ENCODE assay signal across 17 mouse cellular contexts in the genomic region with DNA sequence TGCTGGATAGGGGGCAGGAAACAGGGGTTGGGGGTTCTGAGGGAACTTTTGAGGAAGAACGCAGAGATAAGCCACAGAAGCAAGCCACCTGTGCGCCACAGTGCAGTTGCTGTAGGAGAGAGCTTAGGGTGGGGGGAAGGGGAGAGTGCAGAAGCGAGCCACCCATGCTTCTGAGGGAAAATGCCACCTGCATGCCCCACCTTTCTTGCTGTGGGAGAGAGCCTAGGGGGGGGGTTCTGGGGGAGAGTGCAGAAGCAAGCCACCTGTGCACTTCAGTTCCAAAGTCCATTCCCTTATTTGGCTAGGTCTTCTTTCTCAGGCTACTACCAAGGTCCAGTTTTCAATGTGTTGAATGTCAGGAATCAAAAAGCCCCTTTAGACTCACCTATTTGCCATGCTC.
DNase-seq lines count a peak whose midpoint lies in the region; ATAC-seq and TF ChIP-seq lines count a peak whose summit lies in the region.
"Had no signal": no experiment of that assay in that cellular context is flagged by ENCODE, and none has a peak within 500 bp of the region (broad histone marks: within the 10 kb centered on the region; RNA-seq: fewer than 3 reads in every experiment).

No protein-coding gene starts in this region.

- H3K4me1 ChIP-seq in intestine, embryonic 14.5 days (replicated peaks; ENCODE audit: control insufficient read depth, insufficient read depth, low read length), result no peaks in the 10 kb centered on the region
- H3K4me1 ChIP-seq in intestine, postnatal 0 days (replicated peaks; ENCODE audit: control insufficient read depth, insufficient read depth, low read length), result no peaks in the 10 kb centered on the region
- no peaks in the 10 kb centered on the region for H3K4me1 ChIP-seq in stomach, embryonic 16.5 days (ENCODE audit: control insufficient read depth, insufficient read depth, low read length)
- H3K4me1 ChIP-seq: heart, embryonic 12.5 days; hindbrain, embryonic 12.5 days had no signal

- H3K36me3 ChIP-seq in intestine, embryonic 14.5 days (ENCODE audit: control insufficient read depth, insufficient read depth, low read length), result no peaks in the 10 kb centered on the region
- H3K36me3 ChIP-seq in intestine, postnatal 0 days (ENCODE audit: control insufficient read depth, insufficient read depth), result no peaks in the 10 kb centered on the region
- H3K36me3 ChIP-seq in stomach, embryonic 16.5 days (ENCODE audit: control insufficient read depth, insufficient read depth, low read length), result no peaks in the 10 kb centered on the region
- H3K36me3 ChIP-seq: G1E; heart, embryonic 12.5 days; hindbrain, embryonic 12.5 days had no signal

- H3K9ac ChIP-seq in intestine, embryonic 14.5 days (ENCODE audit: low read length), result no peak overlapping the region
- no peak overlapping the region for H3K9ac ChIP-seq in intestine, postnatal 0 days (ENCODE audit: low read depth, low read length)
- no peak overlapping the region for H3K9ac ChIP-seq in stomach, embryonic 16.5 days (ENCODE audit: low read length)
- H3K9ac ChIP-seq: forebrain, postnatal 0 days; heart, embryonic 12.5 days; hindbrain, embryonic 12.5 days had no signal

- TF ChIP-seq CTCF in intestine, postnatal 0 days (IDR thresholded peaks at IDR 0.05; ENCODE audit: low read depth), result no peak

- no peaks in the 10 kb centered on the region for H3K9me3 ChIP-seq in intestine, embryonic 14.5 days (ENCODE audit: control insufficient read depth, low read length)
- H3K9me3 ChIP-seq in intestine, postnatal 0 days (ENCODE audit: control insufficient read depth), result no peaks in the 10 kb centered on the region
- H3K9me3 ChIP-seq in stomach, embryonic 16.5 days (replicated peaks; ENCODE audit: control insufficient read depth, low read length), result no peaks in the 10 kb centered on the region
- H3K9me3 ChIP-seq: heart, embryonic 12.5 days; hindbrain, embryonic 12.5 days had no signal

- H3K27ac ChIP-seq in intestine, embryonic 14.5 days (ENCODE audit: low read depth), result no peak overlapping the region
- H3K27ac ChIP-seq in intestine, postnatal 0 days (ENCODE audit: low read depth, low read length), result no peak overlapping the region
- peak overlapping the region; percentile 57; the same call in 1 of the 2 replicates for H3K27ac ChIP-seq in stomach, embryonic 16.5 days (ENCODE audit: low read length)
- H3K27ac ChIP-seq: hindbrain, embryonic 12.5 days had no signal

- no peaks in the 10 kb centered on the region for H3K27me3 ChIP-seq in intestine, embryonic 14.5 days (replicated peaks; ENCODE audit: control insufficient read depth, insufficient read depth, low read length)
- no peaks in the 10 kb centered on the region for H3K27me3 ChIP-seq in intestine, postnatal 0 days (replicated peaks; ENCODE audit: control insufficient read depth, insufficient read depth, low read length)
- no peaks in the 10 kb centered on the region for H3K27me3 ChIP-seq in stomach, embryonic 16.5 days (ENCODE audit: control insufficient read depth, insufficient read depth, low read length)
- H3K27me3 ChIP-seq: heart, embryonic 12.5 days; hindbrain, embryonic 12.5 days had no signal

- H3K4me2 ChIP-seq in intestine, embryonic 14.5 days (ENCODE audit: low read length), result no peak overlapping the region
- no peak overlapping the region for H3K4me2 ChIP-seq in intestine, postnatal 0 days (replicated peaks; ENCODE audit: low read depth)
- H3K4me2 ChIP-seq in stomach, embryonic 16.5 days (ENCODE audit: low read depth, low read length), result no peak overlapping the region
- H3K4me2 ChIP-seq: heart, embryonic 12.5 days; hindbrain, embryonic 12.5 days; midbrain, embryonic 11.5 days had no signal

- no peak overlapping the region for H3K4me3 ChIP-seq in intestine, embryonic 14.5 days (ENCODE audit: low read depth, low read length)
- no peak overlapping the region for H3K4me3 ChIP-seq in intestine, postnatal 0 days (ENCODE audit: low read depth, low read length)
- no peak overlapping the region for H3K4me3 ChIP-seq in stomach, embryonic 16.5 days (replicated peaks; ENCODE audit: low read length)
- H3K4me3 ChIP-seq: heart, embryonic 12.5 days; hindbrain, embryonic 12.5 days had no signal

- 52% methylated on average over 3 of the region's 3 CpGs for WGBS in intestine, embryonic 14.5 days
- WGBS in intestine, postnatal 0 days, result 24% methylated on average over 3 of the region's 3 CpGs
- 23% methylated on average over 3 of the region's 3 CpGs for WGBS in stomach, embryonic 16.5 days

- DNase-seq in intestine, embryonic 14.5 days (ENCODE audit: low spot score), result no peak
- peak; percentile 64 for DNase-seq in thymus, postnatal 14 days
- no peak for DNase-seq in adrenal gland, postnatal 36 days
- no peak for DNase-seq in frontal cortex, postnatal 10 days (ENCODE audit: low spot score in 2 of 2)
- DNase-seq in layer of hippocampus, postnatal 14 days (ENCODE audit: low spot score in 2 of 2), result no peak
- DNase-seq: B cell, adult 2 months; cerebellum, adult 9-11 months; forebrain, postnatal 0 days; gastrocnemius, postnatal 25 days; heart, postnatal 14 days; kidney, adult 8-10 months had no signal

- 0 out of 2 replicates have a peak, but pooled peaks have one; percentile 53 for ATAC-seq in intestine, embryonic 14.5 days (replicated peaks; ENCODE audit: low FRiP score, low TSS enrichment, low read depth)
- peak; percentile 69 for ATAC-seq in intestine, postnatal 0 days
- peak; percentile 88 for ATAC-seq in stomach, embryonic 16.5 days (ENCODE audit: insufficient read depth, low FRiP score)
- ATAC-seq: forebrain, postnatal 0 days had no signal
